Mouse (Mus musculus) embryonic facial prominence, embryonic 15.5 days (tissue): ENCODE measurements around the gene Unc5cl. TPM values are rescaled to one million over a fixed set of nuclear protein-coding genes. Genes with fewer than 3 reads are reported as not detected.

ENCODE experiments used
- ATAC-seq: fragments of 200-750 bp; cut with Nextera tagmentation; 2 replicates; pipeline ENCODE4 v1.8.0; 2017; ENCODE audit warnings: low read depth, moderate TSS enrichment; ENCODE audit not compliant: insufficient number of reproducible peaks, low FRiP score, low TSS enrichment
- H3K27ac ChIP-seq: fragments of 300-500 bp; sonication (generic); replicated peaks from 2 replicates; pipeline ENCODE4 v1.5.1; 2015; ENCODE audit warnings: mild to moderate bottlenecking, inconsistent platforms
- H3K27me3 ChIP-seq: fragments of 300-500 bp; sonication (generic); 2 replicates; pipeline ENCODE4 v1.6.1; 2015; ENCODE audit warnings: inconsistent platforms
- H3K36me3 ChIP-seq: fragments of 300-500 bp; sonication (generic); 2 replicates; pipeline ENCODE4 v1.6.1; 2015; ENCODE audit warnings: mild to moderate bottlenecking, inconsistent platforms
- H3K4me1 ChIP-seq: fragments of 300-500 bp; sonication (generic); 2 replicates; pipeline ENCODE4 v1.6.1; 2015; ENCODE audit warnings: inconsistent platforms
- H3K4me2 ChIP-seq: fragments of 300-500 bp; sonication (generic); replicated peaks from 2 replicates; pipeline ENCODE4 v1.6.1; 2015; ENCODE audit warnings: mild to moderate bottlenecking, inconsistent platforms
- H3K4me3 ChIP-seq: fragments of 300-500 bp; sonication (generic); replicated peaks from 2 replicates; pipeline ENCODE4 v1.5.1; 2015; ENCODE audit warnings: mild to moderate bottlenecking, inconsistent platforms
- H3K9ac ChIP-seq: fragments of 300-500 bp; sonication (generic); 2 replicates; pipeline ENCODE4 v1.6.1; 2015; ENCODE audit warnings: inconsistent platforms
- H3K9me3 ChIP-seq: fragments of 300-500 bp; sonication (generic); replicated peaks from 2 replicates; pipeline ENCODE4 v1.6.1; 2016; ENCODE audit warnings: inconsistent platforms
- WGBS: fragments of 180-500 bp; shearing (Covaris S2); methylation state at CpG from one replicate; pipeline ENCODE4 v1.1.7; 2015; 5-methylcytosine and 5-hydroxymethylcytosine counted together
- polyA plus RNA-seq: library from polyadenylated mRNA; unstranded; fragments of >200 nt; fragmentation: Nextera tagmentation; extraction: Ambion mirVana; gene quantifications from 2 replicates; pipeline ENCODE4 v1.2.1, GENCODE M21; 2015

The Unc5cl gene
- polyA plus RNA-seq, 1 experiment from 2014 or later = not detected

DNA sequence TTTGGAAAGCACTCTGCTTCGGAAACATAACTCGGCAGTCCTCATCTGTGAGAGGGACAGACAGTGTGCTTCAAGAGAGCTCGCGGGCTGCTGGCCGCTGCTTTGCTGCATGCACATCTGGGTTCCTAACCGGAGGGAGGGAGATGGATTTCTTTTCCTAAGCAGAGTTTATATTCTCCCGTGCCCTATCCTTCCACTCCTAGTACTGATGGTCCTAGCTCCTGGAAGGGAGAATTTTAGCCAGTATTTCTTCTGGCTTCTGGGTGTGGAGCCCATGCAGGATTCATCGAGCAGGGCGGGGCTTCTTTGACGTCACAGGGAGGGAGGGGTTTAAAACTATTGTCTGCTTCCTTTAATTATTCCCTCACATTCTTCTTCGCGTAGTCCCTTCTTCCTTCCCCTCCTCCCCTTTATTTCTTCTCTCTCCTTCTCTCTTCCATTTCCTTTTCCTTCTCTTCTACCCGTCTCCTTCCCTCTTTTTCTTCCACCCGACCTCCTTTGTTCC is 127.8 kb downstream of the Unc5cl start:
- peak overlapping the region; percentile 32 for H3K4me2 ChIP-seq
- ATAC-seq = no peak

DNA sequence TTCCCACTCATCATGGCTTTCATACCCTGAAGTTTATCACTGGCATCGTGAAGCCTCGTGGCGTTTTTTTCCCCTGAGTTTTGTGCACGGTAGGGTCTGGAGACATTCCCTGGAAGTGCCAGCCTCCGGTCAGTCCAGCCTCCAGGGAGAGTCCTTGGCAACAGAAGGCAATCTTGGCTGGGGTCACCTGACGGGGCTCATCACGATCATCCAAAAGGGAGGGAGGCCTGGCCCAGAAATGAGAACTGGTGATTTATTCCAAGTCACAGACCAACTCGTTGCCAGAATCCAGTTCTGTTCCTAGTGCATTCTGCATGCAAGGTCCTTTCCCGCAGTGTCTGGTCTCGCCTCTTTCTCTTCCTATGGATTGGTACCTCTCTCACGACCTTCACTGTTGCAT is 128.7 kb downstream of the Unc5cl start:
- WGBS = 69% methylated on average over 11 of the region's 11 CpGs
- no peaks in the 10 kb centered on the region for H3K36me3 ChIP-seq
- no peaks in the 10 kb centered on the region for H3K9me3 ChIP-seq
- ATAC-seq = no peak
- H3K9ac ChIP-seq = no peak overlapping the region
- no peak overlapping the region for H3K4me3 ChIP-seq
- H3K4me2 ChIP-seq = no peak overlapping the region
- H3K27me3 ChIP-seq = no peaks in the 10 kb centered on the region
- H3K27ac ChIP-seq = no peak overlapping the region
- no peaks in the 10 kb centered on the region for H3K4me1 ChIP-seq

More for the DNA sequence above, 127.8 kb downstream of the Unc5cl start:
- no peak overlapping the region for H3K9ac ChIP-seq
- peak overlapping the region; percentile 11 for H3K4me3 ChIP-seq
- H3K4me1 ChIP-seq = no peaks in the 10 kb centered on the region
- no peak overlapping the region for H3K27ac ChIP-seq
- no peaks in the 10 kb centered on the region for H3K36me3 ChIP-seq
- H3K9me3 ChIP-seq = no peaks in the 10 kb centered on the region
- no peaks in the 10 kb centered on the region for H3K27me3 ChIP-seq
- 42% methylated on average over 14 of the region's 14 CpGs for WGBS

DNA sequence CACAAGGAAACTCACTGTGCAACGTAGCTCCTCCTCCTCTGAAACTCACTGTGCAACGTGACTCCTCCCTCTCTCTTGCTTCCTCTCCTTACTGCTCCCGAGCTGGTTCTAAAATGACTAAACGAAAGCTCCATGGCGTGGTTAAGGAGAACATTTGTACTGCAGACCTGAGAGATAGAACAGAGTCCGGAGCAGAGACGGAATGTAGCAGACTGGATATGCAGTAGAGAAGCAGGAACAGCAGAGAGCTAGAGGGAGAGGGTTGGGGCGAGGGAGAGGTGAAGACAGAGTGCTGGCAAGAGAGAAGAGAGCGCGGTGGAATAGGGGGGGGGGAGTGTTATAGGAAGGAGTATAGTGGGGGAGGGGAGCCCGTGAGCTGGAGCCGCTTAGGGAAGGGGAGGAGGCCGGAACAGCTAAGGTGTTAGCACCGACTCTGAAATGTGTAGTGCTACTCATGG is 131.2 kb downstream of the Unc5cl start:
- H3K36me3 ChIP-seq = no peaks in the 10 kb centered on the region
- peak overlapping the region; percentile 34 for H3K4me3 ChIP-seq
- H3K9me3 ChIP-seq = no peaks in the 10 kb centered on the region
- peak overlapping the region; percentile 53 for H3K4me2 ChIP-seq
- no peak overlapping the region for H3K27ac ChIP-seq
- no peaks in the 10 kb centered on the region for H3K27me3 ChIP-seq
- H3K4me1 ChIP-seq = no peaks in the 10 kb centered on the region
- H3K9ac ChIP-seq = no peak overlapping the region
- WGBS = 5% methylated on average over 14 of the region's 14 CpGs
- peak; percentile 43 for ATAC-seq

DNA sequence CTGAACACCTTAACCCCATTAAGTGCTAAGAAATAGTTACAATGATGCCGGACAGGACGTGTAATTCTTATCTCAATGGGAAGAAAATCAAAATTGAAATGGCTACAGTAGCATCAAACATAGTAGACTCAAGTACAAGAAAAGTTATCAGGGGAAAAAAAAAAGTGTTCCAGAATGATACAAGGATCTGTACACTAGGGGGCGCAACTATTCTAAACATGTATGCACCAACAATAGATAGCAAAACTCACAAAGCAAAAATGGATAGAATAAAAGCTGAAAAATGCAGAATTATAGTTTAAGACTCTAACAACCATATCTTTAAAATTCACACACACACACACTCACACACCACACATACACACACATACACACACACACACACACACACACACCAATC is 134.0 kb downstream of the Unc5cl start:
- 55% methylated on average over 3 of the region's 3 CpGs for WGBS

More for the DNA sequence above, 134.0 kb downstream of the Unc5cl start:
- Histone ChIP-seq H3K4me2 (no peak overlapping the region), H3K27ac (no peak overlapping the region), H3K4me1 (no peaks in the 10 kb centered on the region), H3K36me3 (no peaks in the 10 kb centered on the region), H3K9ac (no peak overlapping the region), H3K27me3 (no peaks in the 10 kb centered on the region), H3K4me3 (no peak overlapping the region), H3K9me3 (no peaks in the 10 kb centered on the region)
- no peak for ATAC-seq

Other genes with a start within 250 kb of the Unc5cl start
- gene Trem1, start 222.1 kb upstream of the Unc5cl start, polyA plus RNA-seq = 0.11 TPM in 1 of 2 replicates, not detected in the other
- not detected in 2 replicates for gene Trem3, start 207.1 kb upstream of the Unc5cl start, polyA plus RNA-seq
- 0.15 and 0.42 TPM in 2 replicates for gene Treml4, start 190.6 kb upstream of the Unc5cl start, polyA plus RNA-seq
- 0.05 and 0.13 TPM in 2 replicates for gene Treml2, start 155.4 kb upstream of the Unc5cl start, polyA plus RNA-seq
- gene B430306N03Rik, start 138.8 kb upstream of the Unc5cl start, polyA plus RNA-seq = 0.24 and 0.27 TPM in 2 replicates
- gene Trem2, start 108.5 kb upstream of the Unc5cl start, polyA plus RNA-seq = 4.3 and 5.8 TPM in 2 replicates
- gene Treml1, start 95.0 kb upstream of the Unc5cl start, polyA plus RNA-seq = 0.98 and 1.0 TPM in 2 replicates
- gene Nfya, start 45.0 kb upstream of the Unc5cl start, polyA plus RNA-seq = 14.2 TPM in 2 replicates
- 46.5 TPM in 2 replicates for gene Oard1, start 44.9 kb upstream of the Unc5cl start, polyA plus RNA-seq
- gene Apobec2, start 22.0 kb upstream of the Unc5cl start, polyA plus RNA-seq = 25.7 and 38.4 TPM in 2 replicates
- 1.6 and 2.4 TPM in 2 replicates for gene Tspo2, start 3.4 kb upstream of the Unc5cl start, polyA plus RNA-seq